Mouse (Mus musculus) heart, adult 8-10 months (tissue): Measurements from ENCODE around the gene Anks1. TPM values are rescaled to one million over a fixed set of nuclear protein-coding genes. Genes with fewer than 3 reads are reported as not detected.
A peak's percentile ranks its signal among the peaks of the same experiment; 100 is the strongest.
"Not testable (repeated sequence)": the region's sequence is repeated elsewhere in the genome, so short reads cannot be mapped to it uniquely, and the experiment has no call there.

Source experiments
- DNase-seq: peaks from one replicate; pipeline ENCODE4 v3.0.0; 2022; ENCODE audit warnings: low spot score
- total RNA-seq, 4 experiments: library from RNA; stranded (reverse); gene quantifications; 2 replicates each; pipeline ENCODE4 v1.2.4; 2022

Gene Anks1
- total RNA-seq, 4 experiments from 2014 or later, result 52.9 to 62.0 (median 57.6) TPM

GRCm38 (mm10) chr17:27931826-27932225 is 22.7 kb downstream of the Anks1 start:
- DNase-seq, result no peak

- DNase-seq, result no peak
Measured at GRCm38 (mm10) chr17:27934136-27934910, 25.2 kb downstream of the Anks1 start.

GRCm38 (mm10) chr17:27935091-27935490 is 26.0 kb downstream of the Anks1 start:
- DNase-seq, result no peak

GRCm38 (mm10) chr17:27937054-27937615 is 28.0 kb downstream of the Anks1 start:
- DNase-seq, result no peak

GRCm38 (mm10) chr17:27938121-27938754 is 29.1 kb downstream of the Anks1 start:
- peak; percentile 61 for DNase-seq

- no peak for DNase-seq
Measured at GRCm38 (mm10) chr17:27939028-27939427, 29.9 kb downstream of the Anks1 start.

GRCm38 (mm10) chr17:27940352-27940751 is 31.2 kb downstream of the Anks1 start:
- no peak for DNase-seq

- no peak for DNase-seq
Measured at GRCm38 (mm10) chr17:27941178-27941577, 32.1 kb downstream of the Anks1 start.

GRCm38 (mm10) chr17:27941698-27942097 is 32.6 kb downstream of the Anks1 start:
- no peak for DNase-seq

GRCm38 (mm10) chr17:27942131-27942530 is 33.0 kb downstream of the Anks1 start:
- DNase-seq, result no peak

GRCm38 (mm10) chr17:27945546-27946216 is 36.6 kb downstream of the Anks1 start:
- DNase-seq, result no peak

GRCm38 (mm10) chr17:27946371-27946770 is 37.3 kb downstream of the Anks1 start:
- DNase-seq, result no peak

- no peak for DNase-seq
Measured at GRCm38 (mm10) chr17:27947155-27947554, 38.0 kb downstream of the Anks1 start.

- DNase-seq, result no peak
Measured at GRCm38 (mm10) chr17:27953136-27953535, 44.0 kb downstream of the Anks1 start.

GRCm38 (mm10) chr17:27954629-27955402 is 45.7 kb downstream of the Anks1 start:
- no peak for DNase-seq

GRCm38 (mm10) chr17:27957649-27958048 is 48.5 kb downstream of the Anks1 start:
- DNase-seq, result no peak

GRCm38 (mm10) chr17:27960128-27961111 is 51.3 kb downstream of the Anks1 start:
- DNase-seq, result no peak

- not testable (repeated sequence) for DNase-seq
Measured at GRCm38 (mm10) chr17:27963120-27963519, 54.0 kb downstream of the Anks1 start.

- no peak for DNase-seq
Measured at GRCm38 (mm10) chr17:27964607-27965006, 55.5 kb downstream of the Anks1 start.

GRCm38 (mm10) chr17:27965292-27965691 is 56.2 kb downstream of the Anks1 start:
- DNase-seq, result no peak
